Mouse (Mus musculus) embryonic facial prominence, embryonic 14.5 days (tissue): ENCODE data around the gene Rabif. TPM values are rescaled to one million over a fixed set of nuclear protein-coding genes. Genes with fewer than 3 reads are reported as not detected.

Experiments used
- ATAC-seq: fragments of 200-750 bp; cut with Nextera tagmentation; 2 replicates; pipeline ENCODE4 v1.8.0; 2017; ENCODE audit warnings: low read depth, moderate number of reproducible peaks, moderate TSS enrichment
- DNase-seq: peaks from one replicate; pipeline ENCODE4 v3.0.0-alpha.2; 2015; ENCODE audit warnings: low spot score
- H3K27ac ChIP-seq: fragments of 300-500 bp; sonication (generic); replicated peaks from 2 replicates; pipeline ENCODE4 v1.5.1; 2014; ENCODE audit warnings: low read depth, mild to moderate bottlenecking, low read length, moderate library complexity
- H3K27me3 ChIP-seq: fragments of 300-500 bp; sonication (generic); replicated peaks from 2 replicates; pipeline ENCODE4 v1.6.1; 2014; ENCODE audit warnings: low read length; ENCODE audit not compliant: control insufficient read depth, insufficient read depth
- H3K36me3 ChIP-seq: fragments of 300-500 bp; sonication (generic); 2 replicates; pipeline ENCODE4 v1.6.1; 2014; ENCODE audit warnings: low read length, mixed read lengths; ENCODE audit not compliant: control insufficient read depth, insufficient read depth
- H3K4me1 ChIP-seq: fragments of 300-500 bp; sonication (generic); 2 replicates; pipeline ENCODE4 v1.6.1; 2014; ENCODE audit warnings: antibody characterized with exemption, low read length; ENCODE audit not compliant: control insufficient read depth, insufficient read depth
- H3K4me2 ChIP-seq: fragments of 300-500 bp; sonication (generic); 2 replicates; pipeline ENCODE4 v1.6.1; 2014; ENCODE audit warnings: low read depth, mild to moderate bottlenecking, low read length, moderate library complexity, mixed read lengths
- H3K4me3 ChIP-seq: fragments of 300-500 bp; sonication (generic); 2 replicates; pipeline ENCODE4 v1.5.1; 2014; ENCODE audit warnings: low read depth, mild to moderate bottlenecking, low read length
- H3K9ac ChIP-seq: fragments of 300-500 bp; sonication (generic); 2 replicates; pipeline ENCODE4 v1.6.1; 2014; ENCODE audit warnings: low read depth, mild to moderate bottlenecking, low read length, moderate library complexity, mixed read lengths
- H3K9me3 ChIP-seq: fragments of 300-500 bp; sonication (generic); 2 replicates; pipeline ENCODE4 v1.6.1; 2016; ENCODE audit warnings: low read length; ENCODE audit not compliant: control insufficient read depth
- WGBS: fragments of 180-500 bp; shearing (Covaris S2); extraction: QIAGEN DNeasy Blood & Tissue Kit; methylation state at CpG from one replicate; pipeline ENCODE4 v1.1.7; 2014; 5-methylcytosine and 5-hydroxymethylcytosine counted together
- polyA plus RNA-seq: library from polyadenylated mRNA; unstranded; fragments of >200 nt; fragmentation: Nextera tagmentation; extraction: Ambion mirVana; gene quantifications from 2 replicates; pipeline ENCODE4 v1.2.1, GENCODE M21; 2014

Gene Rabif
- polyA plus RNA-seq, 1 experiment from 2014 or later = 42.9 TPM

DNA sequence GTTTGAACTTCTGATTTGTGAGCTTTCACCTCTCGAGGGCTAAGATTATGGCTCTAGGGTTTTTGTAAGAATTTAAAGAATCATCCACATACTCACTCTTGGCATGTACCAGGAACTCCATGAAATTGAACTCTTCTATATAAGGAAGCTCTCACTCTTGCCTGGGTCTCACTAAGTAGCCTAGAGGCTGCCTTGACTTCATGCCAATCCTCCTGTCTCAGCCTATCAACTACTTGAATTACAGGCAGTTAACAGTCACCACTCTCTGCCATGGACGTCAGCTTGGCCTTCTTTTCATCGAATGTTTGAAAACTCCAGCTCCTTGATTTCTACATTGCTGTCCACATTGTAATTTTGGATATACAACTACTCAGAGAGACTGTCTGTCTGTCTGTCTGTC is 57.9 kb downstream of the Rabif start:
- DNase-seq (peak; percentile 37), ATAC-seq (no peak)
- Histone ChIP-seq H3K4me1 (peaks cover 6% of the 10 kb centered on the region; the same call in 1 of the 2 replicates), H3K27ac (no peak overlapping the region), H3K4me3 (no peak overlapping the region), H3K36me3 (no peaks in the 10 kb centered on the region), H3K4me2 (no peak overlapping the region), H3K9me3 (no peaks in the 10 kb centered on the region), H3K27me3 (no peaks in the 10 kb centered on the region), H3K9ac (no peak overlapping the region)
- WGBS = 58% methylated on average over 3 of the region's 3 CpGs

DNA sequence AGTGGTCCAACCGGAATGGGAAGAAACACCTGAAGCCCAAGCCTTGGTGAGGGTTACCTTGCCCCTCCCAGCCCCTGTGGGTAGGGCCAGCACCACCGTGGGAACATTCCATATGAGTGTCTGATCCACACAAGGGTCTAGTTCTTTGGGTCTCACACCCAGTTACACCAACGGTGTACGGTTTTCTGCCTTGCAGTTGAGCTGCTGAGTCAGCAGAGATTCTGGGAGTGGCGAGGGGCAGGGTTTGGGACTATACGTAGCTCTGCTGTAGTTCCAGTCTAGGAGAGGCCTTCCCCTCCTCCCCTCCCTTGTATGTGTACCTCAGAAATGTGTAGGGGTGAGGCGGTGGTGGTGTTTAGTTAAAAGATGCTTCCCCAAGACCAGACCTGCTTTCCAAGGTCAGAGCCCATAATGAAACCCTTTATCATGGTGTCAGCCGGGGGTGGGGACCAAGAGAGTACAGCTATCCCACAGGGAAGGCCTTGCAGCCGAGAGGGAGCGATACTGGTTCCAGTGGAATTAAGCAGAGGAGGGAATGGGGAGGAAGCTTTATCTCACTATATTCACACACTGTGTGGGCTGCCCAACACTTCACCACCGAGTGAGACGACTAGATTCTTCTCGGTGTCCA is 60.9 kb downstream of the Rabif start:
- Histone ChIP-seq H3K9ac (peak overlapping the region; percentile 73), H3K4me3 (peak overlapping the region; percentile 48)
- ATAC-seq = peak; percentile 46

DNA sequence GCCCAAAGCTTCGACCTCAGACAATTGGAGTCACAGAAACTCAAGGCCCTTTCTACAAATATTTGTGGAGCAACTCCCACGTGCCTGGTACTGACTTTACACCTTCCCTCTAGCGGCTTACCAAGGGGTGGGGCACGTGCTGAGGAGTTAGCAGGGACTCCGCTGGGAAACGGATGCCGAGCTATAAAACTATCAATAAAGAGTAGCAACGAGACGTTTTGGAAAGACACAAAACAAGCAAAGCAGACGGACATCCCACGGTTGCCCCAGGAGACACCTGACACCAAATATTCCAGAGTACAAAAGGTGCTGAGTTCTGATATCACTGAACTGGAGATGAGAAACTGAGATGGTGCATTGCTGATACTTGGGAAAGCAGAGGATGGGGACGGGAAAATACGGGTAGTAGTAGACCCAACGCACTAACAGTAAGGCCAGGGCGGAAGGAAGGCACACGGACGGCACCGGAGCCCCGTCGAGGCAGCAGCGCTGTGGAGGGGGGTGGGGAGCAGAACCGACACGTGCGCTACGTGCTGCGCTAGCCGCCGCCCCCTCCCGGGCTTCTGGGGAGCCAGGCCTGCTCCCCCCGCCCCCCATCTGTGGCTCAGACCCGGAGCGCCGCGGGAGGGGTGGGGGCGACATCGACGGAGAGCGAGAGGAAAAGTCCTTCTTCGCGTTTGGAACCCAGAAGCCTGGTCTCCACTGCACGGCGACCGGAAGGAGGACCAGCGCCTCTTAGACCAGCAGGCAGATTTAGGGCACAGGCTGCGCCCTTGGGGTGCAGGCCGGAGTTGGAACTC is 61.6 kb downstream of the Rabif start:
- H3K4me1 ChIP-seq = peaks cover 6% of the 10 kb centered on the region; the same call in 1 of the 2 replicates
- DNase-seq = peak; percentile 85
- H3K27me3 ChIP-seq = no peaks in the 10 kb centered on the region
- H3K9me3 ChIP-seq = no peaks in the 10 kb centered on the region
- H3K4me2 ChIP-seq = peak overlapping the region; percentile 89
- peak overlapping the region; percentile 48 for H3K4me3 ChIP-seq
- peak overlapping the region; percentile 73 for H3K9ac ChIP-seq
- no peaks in the 10 kb centered on the region for H3K36me3 ChIP-seq
- peak; percentile 45 for ATAC-seq
- H3K27ac ChIP-seq = peak overlapping the region; percentile 87
- 2% methylated on average over 32 of the region's 46 CpGs for whole genome bisulfite sequencing

More for the DNA sequence above, 60.9 kb downstream of the Rabif start:
- H3K36me3 ChIP-seq = no peaks in the 10 kb centered on the region
- H3K9me3 ChIP-seq = no peaks in the 10 kb centered on the region
- peak overlapping the region; percentile 89 for H3K4me2 ChIP-seq
- H3K27me3 ChIP-seq = no peaks in the 10 kb centered on the region
- 22% methylated on average over 13 of the region's 13 CpGs for WGBS
- H3K4me1 ChIP-seq = peaks cover 6% of the 10 kb centered on the region; the same call in 1 of the 2 replicates
- peak overlapping the region; percentile 87 for H3K27ac ChIP-seq
- peak; percentile 88 for DNase-seq

DNA sequence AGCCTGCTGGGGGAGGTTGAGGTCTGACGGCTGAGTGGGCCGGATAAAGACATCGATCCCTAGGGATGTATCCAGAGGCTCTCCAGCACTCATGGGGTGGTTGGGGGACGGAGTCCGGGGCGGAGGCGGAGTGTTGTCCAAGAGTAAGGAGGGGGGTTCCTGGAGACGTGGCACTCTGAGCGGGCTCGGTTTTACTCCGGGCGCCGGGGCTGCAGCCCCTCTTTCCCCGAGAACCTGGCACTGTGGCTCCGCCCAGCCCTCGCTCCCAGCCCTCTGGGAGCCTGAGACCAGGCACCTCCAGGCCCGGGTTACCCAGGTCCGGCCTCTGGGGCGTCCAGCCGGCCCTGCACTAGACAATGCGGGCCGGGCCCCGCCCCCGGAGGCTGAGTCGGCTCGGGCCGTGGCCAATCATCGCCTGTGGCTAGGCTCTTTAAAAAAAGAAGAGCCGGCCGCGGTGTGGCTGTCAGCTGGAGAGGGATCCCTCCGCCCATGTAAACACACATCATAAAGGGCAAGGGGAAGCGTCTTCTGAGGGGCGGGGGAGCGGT is 62.3 kb downstream of the Rabif start:
- Histone ChIP-seq H3K4me1 (peaks cover 6% of the 10 kb centered on the region; the same call in 1 of the 2 replicates), H3K9me3 (no peaks in the 10 kb centered on the region), H3K27me3 (no peaks in the 10 kb centered on the region), H3K4me3 (peak overlapping the region; percentile 48), H3K36me3 (no peaks in the 10 kb centered on the region), H3K9ac (peak overlapping the region; percentile 73), H3K27ac (peak overlapping the region; percentile 87), H3K4me2 (peak overlapping the region; percentile 89)
- peak; percentile 99 for DNase-seq
- WGBS = under 1% methylated on average over 30 of the region's 35 CpGs
- peak; percentile 95 for ATAC-seq

Other genes starting within 250 kb of the Rabif start
- 219 and 223 TPM in 2 replicates for gene Myog, start 204.7 kb upstream of the Rabif start, polyA plus RNA-seq
- gene Ppfia4, start 161.7 kb upstream of the Rabif start, polyA plus RNA-seq = 12.8 and 14.1 TPM in 2 replicates
- 75.3 and 78.0 TPM in 2 replicates for gene Tmem183a, start 132.7 kb upstream of the Rabif start, polyA plus RNA-seq
- not detected in 2 replicates for gene 4933406M09Rik, start 108.7 kb upstream of the Rabif start, polyA plus RNA-seq
- gene Cyb5r1, start 89.1 kb upstream of the Rabif start, polyA plus RNA-seq = 29.9 and 31.5 TPM in 2 replicates
- gene Adipor1, start 79.3 kb upstream of the Rabif start, polyA plus RNA-seq = 97.2 and 102 TPM in 2 replicates
- 24.6 and 24.7 TPM in 2 replicates for gene Klhl12, start 39.1 kb upstream of the Rabif start, polyA plus RNA-seq
- gene Mgat4e, start 55.0 kb downstream of the Rabif start, polyA plus RNA-seq = not detected in 2 replicates
- 63.0 and 68.5 TPM in 2 replicates for gene Kdm5b, start 65.5 kb downstream of the Rabif start, polyA plus RNA-seq
- 1.2 and 1.6 TPM in 2 replicates for gene Syt2, start 152.0 kb downstream of the Rabif start, polyA plus RNA-seq